Mouse (Mus musculus) CH12.LX (cell line): Measurements from ENCODE around the gene Ssr1.

ENCODE experiments used
- CTCF ChIP-seq, 2 experiments: IDR thresholded peaks in 1 of 2; conservative IDR thresholded peaks in 1 of 2; 2 replicates each; pipeline ENCODE4 v1.5.1; 2011 to 2012; ENCODE audit warnings: low read depth in 2 of 2, low read length in 2 of 2, improper control_type of control experiment in 1 of 2, inconsistent platforms in 1 of 2, mild to moderate bottlenecking in 1 of 2, moderate library complexity in 1 of 2
- ELF1 ChIP-seq: IDR thresholded peaks from 2 replicates; pipeline ENCODE4 v1.6.1; 2014; ENCODE audit warnings: low read depth, mild to moderate bottlenecking, inconsistent platforms, low read length, improper control_type of control experiment
- EP300 ChIP-seq: IDR thresholded peaks from 2 replicates; pipeline ENCODE4 v1.6.1; 2011; ENCODE audit warnings: low read length, improper control_type of control experiment
- JUND ChIP-seq: conservative IDR thresholded peaks from 2 replicates; pipeline ENCODE4 v1.6.1; 2011; ENCODE audit warnings: low read depth, low read length, improper control_type of control experiment
- MAZ ChIP-seq: IDR thresholded peaks from 2 replicates; pipeline ENCODE4 v1.6.1; 2012; ENCODE audit warnings: low read depth, mild to moderate bottlenecking, inconsistent platforms, low read length, improper control_type of control experiment, moderate library complexity
- MEF2A ChIP-seq: IDR thresholded peaks from 2 replicates; pipeline ENCODE4 v1.6.1; 2014; ENCODE audit warnings: low read depth, mild to moderate bottlenecking, inconsistent platforms, low read length, improper control_type of control experiment, borderline replicate concordance
- MYC ChIP-seq: IDR thresholded peaks from 2 replicates; pipeline ENCODE4 v1.6.1; 2011; ENCODE audit warnings: low read depth, mild to moderate bottlenecking, improper control_type of control experiment, low read length
- POLR2A ChIP-seq: IDR thresholded peaks from 2 replicates; pipeline ENCODE4 v1.6.1; 2011; ENCODE audit warnings: low read depth, mild to moderate bottlenecking, improper control_type of control experiment, low read length
- SIN3A ChIP-seq: IDR thresholded peaks from 2 replicates; pipeline ENCODE4 v1.6.1; 2012; ENCODE audit warnings: low read length, improper control_type of control experiment, inconsistent platforms
- ZC3H11A ChIP-seq: IDR thresholded peaks from 2 replicates; pipeline ENCODE4 v1.6.1; 2012; ENCODE audit warnings: low read depth, mild to moderate bottlenecking, inconsistent platforms, low read length, improper control_type of control experiment

DNA sequence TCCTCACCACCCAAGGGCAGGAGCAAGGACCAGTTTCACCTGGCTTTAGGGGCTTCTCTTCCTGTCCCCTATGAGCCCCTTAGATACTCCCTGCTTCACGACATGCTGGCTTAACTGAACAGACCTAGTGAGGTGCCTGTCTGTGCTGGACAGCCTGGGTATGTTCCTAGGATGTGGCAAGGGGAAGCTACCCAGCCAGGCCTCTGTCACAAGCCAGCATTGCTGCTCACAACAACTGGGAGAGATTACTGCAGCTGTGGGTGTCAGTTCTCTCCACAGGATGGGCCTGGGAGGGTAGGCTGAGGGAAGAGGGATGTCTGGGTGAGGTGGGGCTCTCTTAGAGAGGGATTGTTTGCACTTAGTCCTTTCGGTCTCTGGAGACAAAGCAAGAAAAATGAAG, 73.3 kb downstream of the Ssr1 start:
- TF ChIP-seq MAZ, result no peak
- no peak for TF ChIP-seq MYC
- no peak for TF ChIP-seq CTCF (conservative IDR thresholded peaks at IDR 0.05 in 1 of 2, IDR thresholded peaks at IDR 0.05 in 1 of 2; ENCODE audit: low read depth in 2 of 2, low read length in 2 of 2)
- TF ChIP-seq POLR2A, result no peak
- no peak for TF ChIP-seq ELF1
- no peak for TF ChIP-seq JUND
- no peak for TF ChIP-seq MEF2A
- TF ChIP-seq SIN3A, result no peak
- no peak for TF ChIP-seq EP300
- TF ChIP-seq ZC3H11A, result no peak
